Mouse (Mus musculus) heart, postnatal 0 days (tissue): ENCODE results near the gene Hmcn1.

ENCODE experiments used
- CTCF ChIP-seq: IDR thresholded peaks from 2 replicates; pipeline ENCODE4 v1.5.1; 2016; ENCODE audit warnings: antibody characterized with exemption, control low read depth, low read depth
- EP300 ChIP-seq: IDR thresholded peaks from 2 replicates; pipeline ENCODE4 v1.6.1; 2016; ENCODE audit warnings: antibody characterized with exemption, low read depth

DNA sequence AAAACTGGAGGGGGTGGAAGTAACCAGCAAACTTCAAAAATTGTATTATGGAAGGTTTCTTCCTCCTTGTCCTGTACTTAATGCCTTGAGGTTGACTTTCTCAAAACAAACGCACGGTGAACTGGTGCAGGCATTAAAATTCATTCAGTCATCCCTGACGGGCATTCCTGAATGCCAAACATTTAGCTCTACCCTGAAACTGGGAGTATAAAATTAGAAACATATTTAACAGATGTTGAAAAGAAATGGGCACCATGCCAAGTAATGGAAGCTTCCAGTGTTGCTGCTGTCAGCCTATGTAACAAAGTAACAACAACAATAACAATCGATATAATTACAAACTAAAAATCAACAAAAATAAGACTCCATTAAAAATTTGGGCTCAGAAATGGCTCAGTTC is 14.5 kb upstream of the Hmcn1 start:
- TF ChIP-seq CTCF (no peak), EP300 (no peak)
